Mouse (Mus musculus): ENCODE results near the gene Gucd1. TPM values are rescaled to one million over a fixed set of nuclear protein-coding genes. Genes with fewer than 3 reads are reported as not detected.

Gene Gucd1
- total RNA-seq, 2 experiments from 2014 or later, result 40.4 to 60.3 TPM

GRCm38 (mm10) chr10:75316908-75317761, 200.6 kb downstream of the Gucd1 start:
- intact Hi-C loops (cut with DNase I; ENCODE audit: low total_unique reads), result loop anchor here (5.0 kb wide), 2 partner anchors 120 to 170 kb away; no protein-coding TSS in a partner anchor
- DNase-seq, result peak; percentile 70

- intact Hi-C loops (cut with DNase I; ENCODE audit: low total_unique reads), result loop anchor here (5.0 kb wide), 2 partner anchors 121 to 171 kb away; no protein-coding TSS in a partner anchor
These were observed 201.1 kb downstream of the Gucd1 start, which contains the start of gene Adora2a for GRCm38 (mm10) chr10:75316872-75316907. Gene Adora2a, plus strand, starts transcription at chr10:75316877.

GRCm38 (mm10) chr10:75316472-75316871, 201.3 kb downstream of the Gucd1 start:
- intact Hi-C loops (cut with DNase I; ENCODE audit: low total_unique reads), result loop anchor here (5.0 kb wide), 2 partner anchors 121 to 171 kb away; no protein-coding TSS in a partner anchor
- no peak for DNase-seq

More at GRCm38 (mm10) chr10:75316872-75316907, 201.1 kb downstream of the Gucd1 start, which contains the start of gene Adora2a:
- DNase-seq, result no peak

- DNase-seq, result no peak
- intact Hi-C loops (cut with DNase I; ENCODE audit: low total_unique reads), result loop anchor here (5.0 kb wide), 2 partner anchors 122 to 172 kb away; no protein-coding TSS in a partner anchor
These were observed 202.0 kb downstream of the Gucd1 start for GRCm38 (mm10) chr10:75315756-75316155.

- no peak for DNase-seq
- intact Hi-C loops (cut with DNase I; ENCODE audit: low total_unique reads), result no loop called here
These were observed 203.4 kb downstream of the Gucd1 start for GRCm38 (mm10) chr10:75314190-75314980.

GRCm38 (mm10) chr10:75312361-75312760, 205.4 kb downstream of the Gucd1 start:
- intact Hi-C loops (cut with DNase I; ENCODE audit: low total_unique reads), result no loop called here
- no peak for DNase-seq

GRCm38 (mm10) chr10:75307130-75307529, 210.6 kb downstream of the Gucd1 start:
- intact Hi-C loops (cut with DNase I; ENCODE audit: low total_unique reads), result no loop called here
- DNase-seq, result no peak

GRCm38 (mm10) chr10:75304413-75304812, 213.4 kb downstream of the Gucd1 start:
- no peak for DNase-seq

GRCm38 (mm10) chr10:75304049-75304405, 213.7 kb downstream of the Gucd1 start:
- intact Hi-C loops (cut with DNase I; ENCODE audit: low total_unique reads), result no loop called here
- no peak for DNase-seq

More at GRCm38 (mm10) chr10:75304413-75304812, 213.4 kb downstream of the Gucd1 start:
- intact Hi-C loops (cut with DNase I; ENCODE audit: low total_unique reads), result no loop called here

- DNase-seq, result no peak
- intact Hi-C loops (cut with DNase I; ENCODE audit: low total_unique reads), result no loop called here
These were observed 214.3 kb downstream of the Gucd1 start for GRCm38 (mm10) chr10:75303324-75304048.

- no peak for DNase-seq
- intact Hi-C loops (cut with DNase I; ENCODE audit: low total_unique reads), result no loop called here
These were observed 215.2 kb downstream of the Gucd1 start for GRCm38 (mm10) chr10:75302536-75302935.

- intact Hi-C loops (cut with DNase I; ENCODE audit: low total_unique reads), result no loop called here
- DNase-seq, result no peak
These were observed 215.8 kb downstream of the Gucd1 start for GRCm38 (mm10) chr10:75301937-75302336.

GRCm38 (mm10) chr10:75301195-75301806, 216.5 kb downstream of the Gucd1 start:
- intact Hi-C loops (cut with DNase I; ENCODE audit: low total_unique reads), result no loop called here
- DNase-seq, result no peak

Other genes with a start within 250 kb of the Gucd1 start
- 1 to 10 TPM; 2.7 to 2.9 TPM for gene Adora2a, start 201.1 kb downstream of the Gucd1 start, total RNA-seq (2021)
- gene Upb1, start 116.9 kb downstream of the Gucd1 start, total RNA-seq (2021), result under 1 TPM in 1 of 2 experiments, not detected in 1; 0.29 TPM
- 100 to 1,000 TPM; 103 to 108 TPM for gene Snrpd3, start 421 bp downstream of the Gucd1 start, total RNA-seq (2021)
- under 1 TPM; 0.53 to 0.90 TPM for gene Lrrc75b, start 42.4 kb upstream of the Gucd1 start, total RNA-seq (2021)
- under 1 TPM; 0.66 TPM for gene Ggt1, start 43.6 kb upstream of the Gucd1 start, total RNA-seq (2021)
- gene Ggt5, start 71.4 kb upstream of the Gucd1 start, total RNA-seq (2021), result 1 to 10 TPM; 5.6 to 7.4 TPM
- 1 to 10 TPM; 2.1 to 3.2 TPM for gene Susd2, start 126.0 kb upstream of the Gucd1 start, total RNA-seq (2021)
- 10 to 100 TPM in 1 of 2 experiments, 1 to 10 TPM in 1; 9.6 to 10.9 TPM for gene Cabin1, start 246.4 kb upstream of the Gucd1 start, total RNA-seq (2021)

Data from gastrocnemius, postnatal 14 days (tissue).